Comparison of ENCODE assay signal across 9 mouse cellular contexts in the genomic region with DNA sequence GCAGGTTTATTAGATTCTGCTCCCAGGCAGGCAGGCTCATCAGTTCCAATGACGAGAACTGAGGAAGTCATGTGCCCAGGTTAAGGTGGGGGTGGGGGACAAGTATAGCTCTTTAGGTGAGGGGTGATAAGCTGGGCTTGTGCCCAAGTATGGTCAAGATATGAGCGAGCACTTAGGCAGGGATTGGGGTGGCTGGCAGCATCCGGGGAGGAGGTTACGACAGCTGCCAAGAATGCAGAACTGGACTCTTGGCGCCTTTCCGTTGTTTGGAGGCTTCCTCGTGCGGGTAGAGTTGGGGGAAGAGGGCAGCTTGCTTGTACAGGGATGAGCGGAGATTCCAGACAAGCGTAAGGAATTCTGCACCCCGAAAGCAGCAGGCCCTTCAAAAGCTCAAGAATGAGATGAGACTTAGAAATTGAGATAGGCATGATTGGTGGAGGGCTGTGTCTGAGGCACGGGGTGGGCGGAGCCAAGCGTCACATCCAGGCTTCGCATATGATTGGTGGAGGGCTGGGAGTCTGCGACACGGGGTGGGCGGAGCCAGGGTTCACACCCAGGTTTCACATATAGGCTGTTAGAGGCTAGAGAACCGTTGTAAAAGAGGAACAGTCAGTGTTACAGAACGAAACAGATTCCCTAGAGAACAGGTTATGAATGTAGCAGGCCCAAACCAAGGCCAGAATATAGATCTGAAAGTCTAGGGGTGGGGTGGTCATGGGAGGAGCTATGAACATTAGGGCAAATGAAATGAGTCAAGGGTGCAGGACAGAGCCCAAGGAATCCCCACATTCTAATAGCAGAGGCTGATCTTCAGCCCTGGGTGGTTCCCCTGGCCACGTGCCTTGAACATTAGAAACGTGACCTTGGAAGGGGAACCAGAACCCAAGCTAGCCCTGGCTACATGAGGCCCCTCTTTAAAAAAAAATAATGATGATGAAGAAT. TPM values are rescaled to one million over a fixed set of nuclear protein-coding genes. Genes with fewer than 3 reads are reported as not detected.
A peak's percentile ranks its signal among the peaks of the same experiment; 100 is the strongest.
DNase-seq lines count a peak whose midpoint lies in the region; ATAC-seq and TF ChIP-seq lines count a peak whose summit lies in the region.
"Had no signal": no experiment of that assay in that cellular context is flagged by ENCODE, and none has a peak within 500 bp of the region (broad histone marks: within the 10 kb centered on the region; RNA-seq: fewer than 3 reads in every experiment).

No protein-coding gene starts in this region.

- no peaks in the 10 kb centered on the region for H3K27me3 ChIP-seq in embryonic facial prominence, embryonic 14.5 days (replicated peaks; ENCODE audit: control insufficient read depth, insufficient read depth, low read length)
- no peaks in the 10 kb centered on the region for H3K27me3 ChIP-seq in limb, embryonic 12.5 days
- H3K27me3 ChIP-seq in midbrain, embryonic 14.5 days (ENCODE audit: control insufficient read depth, insufficient read depth, low read length), result no peaks in the 10 kb centered on the region

- H3K4me3 ChIP-seq in bone marrow, adult 2 months (replicated peaks; ENCODE audit: control insufficient read depth, low read depth, low read length), result peak overlapping the region; percentile 54
- peak overlapping the region; percentile 34 for H3K4me3 ChIP-seq in embryonic facial prominence, embryonic 14.5 days (ENCODE audit: low read depth, low read length)
- H3K4me3 ChIP-seq in limb, embryonic 12.5 days (replicated peaks), result peak overlapping the region; percentile 33
- peak overlapping the region; percentile 36 for H3K4me3 ChIP-seq in midbrain, embryonic 14.5 days (replicated peaks; ENCODE audit: low read depth, low read length)

- no peak for TF ChIP-seq POLR2A in bone marrow, adult 2 months (IDR thresholded peaks at IDR 0.05; ENCODE audit: borderline replicate concordance, control insufficient read depth, low read depth, low read length)

- H3K27ac ChIP-seq in bone marrow, adult 2 months (ENCODE audit: control insufficient read depth, insufficient read depth, low read depth, low read length, poor library complexity), result peak overlapping the region; percentile 83
- H3K27ac ChIP-seq in embryonic facial prominence, embryonic 14.5 days (replicated peaks; ENCODE audit: low read depth, low read length), result peak overlapping the region; percentile 35; the same call in 1 of the 2 replicates
- no peak overlapping the region for H3K27ac ChIP-seq in limb, embryonic 12.5 days
- peak overlapping the region; percentile 60 for H3K27ac ChIP-seq in midbrain, embryonic 14.5 days (replicated peaks; ENCODE audit: low read depth, low read length)

- 6% methylated on average over 22 of the region's 22 CpGs for WGBS in bone marrow, adult 2 months
- WGBS in embryonic facial prominence, embryonic 14.5 days, result 20% methylated on average over 22 of the region's 22 CpGs
- 20% methylated on average over 22 of the region's 22 CpGs for WGBS in limb, embryonic 12.5 days
- 27% methylated on average over 22 of the region's 22 CpGs for WGBS in midbrain, embryonic 14.5 days

- H3K36me3 ChIP-seq in embryonic facial prominence, embryonic 14.5 days (ENCODE audit: control insufficient read depth, insufficient read depth, low read length), result no peaks in the 10 kb centered on the region
- no peaks in the 10 kb centered on the region for H3K36me3 ChIP-seq in limb, embryonic 12.5 days
- no peaks in the 10 kb centered on the region for H3K36me3 ChIP-seq in midbrain, embryonic 14.5 days (ENCODE audit: control insufficient read depth, insufficient read depth, low read length)

- DNase-seq in 3134 (ENCODE audit: extremely low read depth, insufficient read length, low spot score), result peak; percentile 87
- peak; percentile 87 for DNase-seq in embryonic facial prominence, embryonic 14.5 days (ENCODE audit: low spot score)
- peak; percentile 78 for DNase-seq in heart, adult 8-10 months (ENCODE audit: low spot score)
- peak; percentile 51 to 57 for DNase-seq in kidney, adult 8-10 months
- peak; percentile 91 for DNase-seq in midbrain, embryonic 14.5 days
- DNase-seq in spleen, adult 18-20 months, result peak; percentile 93 to 95

- no peaks in the 10 kb centered on the region for H3K9me3 ChIP-seq in embryonic facial prominence, embryonic 14.5 days (ENCODE audit: control insufficient read depth, low read length)
- no peaks in the 10 kb centered on the region for H3K9me3 ChIP-seq in limb, embryonic 12.5 days
- no peaks in the 10 kb centered on the region for H3K9me3 ChIP-seq in midbrain, embryonic 14.5 days (ENCODE audit: control insufficient read depth, low read length)

- ATAC-seq in embryonic facial prominence, embryonic 14.5 days (ENCODE audit: low read depth), result peak; percentile 96
- peak; percentile 87 for ATAC-seq in limb, embryonic 12.5 days (ENCODE audit: insufficient number of reproducible peaks, insufficient read depth, low FRiP score, low TSS enrichment, low read depth)
- ATAC-seq in midbrain, embryonic 14.5 days (ENCODE audit: low FRiP score, low TSS enrichment), result peak; percentile 98

- peaks cover 4% of the 10 kb centered on the region; the same call in 1 of the 2 replicates for H3K4me1 ChIP-seq in bone marrow, adult 2 months (ENCODE audit: control insufficient read depth, insufficient read depth, low read length)
- H3K4me1 ChIP-seq in embryonic facial prominence, embryonic 14.5 days (ENCODE audit: control insufficient read depth, insufficient read depth, low read length), result no peaks in the 10 kb centered on the region
- 0 out of 2 replicates have a peak, but pooled peaks cover 7% of the 10 kb centered on the region for H3K4me1 ChIP-seq in limb, embryonic 12.5 days (replicated peaks)
- H3K4me1 ChIP-seq in midbrain, embryonic 14.5 days (ENCODE audit: control insufficient read depth, insufficient read depth, low read length), result no peaks in the 10 kb centered on the region

- TF ChIP-seq CTCF in bone marrow, adult 2 months (IDR thresholded peaks at IDR 0.05; ENCODE audit: control insufficient read depth, insufficient read depth, low read length), result no peak

- H3K4me2 ChIP-seq in embryonic facial prominence, embryonic 14.5 days (ENCODE audit: low read depth, low read length), result peak overlapping the region; percentile 63
- peak overlapping the region; percentile 52 for H3K4me2 ChIP-seq in limb, embryonic 12.5 days
- peak overlapping the region; percentile 58 for H3K4me2 ChIP-seq in midbrain, embryonic 14.5 days (ENCODE audit: low read length)

- peak overlapping the region; percentile 43; the same call in 1 of the 2 replicates for H3K9ac ChIP-seq in embryonic facial prominence, embryonic 14.5 days (ENCODE audit: low read depth, low read length)
- no peak overlapping the region for H3K9ac ChIP-seq in limb, embryonic 12.5 days (replicated peaks)
- no peak overlapping the region; the same call in 1 of the 2 replicates for H3K9ac ChIP-seq in midbrain, embryonic 14.5 days (replicated peaks; ENCODE audit: low read length)

RNA-seq across cellular contexts. Expression of a gene that starts 53.7 kb away (rescaled TPM):
- polyA plus RNA-seq in bone marrow, adult 2 months (2011; ENCODE audit: insufficient read depth, insufficient read length, low replicate concordance, missing spikeins), result 107 and 147 TPM in 2 replicates
- 2.2 and 2.4 TPM in 2 replicates for polyA plus RNA-seq in embryonic facial prominence, embryonic 14.5 days (2014; fragmentation: Nextera tagmentation; extraction: Ambion mirVana)
- total RNA-seq in heart, adult 8-10 months (2022), result 10 to 100 TPM; 15.9 to 21.0 (median 19.3) TPM
- 0.43 and 0.70 TPM in 2 replicates for polyA plus RNA-seq in limb, embryonic 12.5 days (2016; fragmentation: Nextera tagmentation; extraction: Ambion mirVana)
- 1.9 TPM in 1 of 2 replicates, not detected in the other for polyA plus RNA-seq in midbrain, embryonic 14.5 days (2014; fragmentation: Nextera tagmentation; extraction: Ambion mirVana)
- polyA plus RNA-seq: C2C12 had no signal

Comparison
In these comparisons a context has a peak if more than half of its experiments do, and no peak if none do; other contexts are left out.
1. RNA of a gene that starts 53.7 kb away (polyA plus RNA-seq): 107 to 147 TPM in bone marrow, adult 2 months; 2.2 to 2.4 TPM in embryonic facial prominence, embryonic 14.5 days, 1.9 TPM in midbrain, embryonic 14.5 days and 0.43 to 0.70 TPM in limb, embryonic 12.5 days; every median in the first group is over 10 times any median in the second.
2. Peak in every context shown above with its lines, with median percentiles within 50 percentile points of each other: DNase-seq, H3K4me3 ChIP-seq, ATAC-seq and H3K4me2 ChIP-seq.